Comparison of ENCODE assay signal across 14 mouse cellular contexts in the genomic region with DNA sequence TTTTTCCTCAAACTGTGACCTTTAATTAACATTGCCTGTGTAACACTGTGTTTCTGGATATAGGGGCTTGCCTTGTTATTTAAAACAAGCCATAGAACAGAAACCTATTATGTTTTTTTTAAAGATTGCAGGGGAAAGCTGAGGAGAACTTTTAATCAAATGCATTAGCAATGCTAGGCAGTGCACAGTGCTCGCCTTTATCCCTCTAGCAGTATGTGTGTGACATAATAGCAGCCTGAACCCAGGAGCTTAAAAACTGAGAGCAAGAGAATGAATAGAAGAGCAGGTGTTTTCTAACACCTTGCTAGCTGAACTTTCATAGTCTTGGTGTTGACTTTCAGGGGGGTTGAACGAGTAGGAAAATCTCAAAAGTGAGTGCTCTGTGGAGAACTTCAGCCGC.
"Had no signal": no experiment of that assay in that cellular context is flagged by ENCODE, and none has a peak within 500 bp of the region (broad histone marks: within the 10 kb centered on the region; RNA-seq: fewer than 3 reads in every experiment).

No protein-coding gene starts in this region.

- H3K9ac ChIP-seq: limb, embryonic 15.5 days; liver, embryonic 12.5 days; lung, embryonic 14.5 days had no signal

- H3K9me3 ChIP-seq: limb, embryonic 15.5 days; liver, embryonic 12.5 days had no signal

- H3K4me1 ChIP-seq: limb, embryonic 15.5 days; liver, embryonic 12.5 days; megakaryocyte, embryonic 14.5 days had no signal

- H3K4me2 ChIP-seq: limb, embryonic 15.5 days; liver, embryonic 12.5 days; lung, embryonic 14.5 days; midbrain, embryonic 11.5 days had no signal

- DNase-seq: kidney, adult 2 months; kidney, postnatal 36 days; layer of hippocampus, adult 9-11 months; layer of hippocampus, postnatal 36 days; lung, embryonic 14.5 days; lung, postnatal 10 days; right cerebral cortex, adult 18-20 months; right cerebral cortex, postnatal 25 days; thymus, postnatal 4 days had no signal

- ATAC-seq: liver, embryonic 12.5 days had no signal

- H3K4me3 ChIP-seq: limb, embryonic 15.5 days; liver, embryonic 12.5 days; megakaryocyte, embryonic 14.5 days had no signal

- H3K36me3 ChIP-seq: limb, embryonic 15.5 days; liver, embryonic 12.5 days had no signal

- H3K27me3 ChIP-seq: limb, embryonic 15.5 days; liver, embryonic 12.5 days; megakaryocyte, embryonic 14.5 days had no signal

- H3K27ac ChIP-seq: limb, embryonic 15.5 days; liver, embryonic 12.5 days; macrophage had no signal
